Comparison of ENCODE assay signal across 40 mouse cellular contexts in genomic region chr6:55355575-55355974, GRCm38 (mm10). TPM values are rescaled to one million over a fixed set of nuclear protein-coding genes. Genes with fewer than 3 reads are reported as not detected.
A peak's percentile ranks its signal among the peaks of the same experiment; 100 is the strongest.
DNase-seq lines count a peak whose midpoint lies in the region; ATAC-seq and TF ChIP-seq lines count a peak whose summit lies in the region.
"Had no signal": no experiment of that assay in that cellular context is flagged by ENCODE, and none has a peak within 500 bp of the region (broad histone marks: within the 10 kb centered on the region; RNA-seq: fewer than 3 reads in every experiment).

No protein-coding gene starts in this region.

- 88% methylated on average over 7 of the region's 7 CpGs for WGBS in forebrain, embryonic 11.5 days
- WGBS in forebrain, embryonic 15.5 days: 82% methylated on average over 7 of the region's 7 CpGs
- 62% methylated on average over 7 of the region's 7 CpGs for WGBS in liver, embryonic 13.5 days (ENCODE audit: insufficient replicate concordance)
- 67% methylated on average over 7 of the region's 7 CpGs for WGBS in liver, embryonic 11.5 days
- 58% methylated on average over 7 of the region's 7 CpGs for WGBS in liver, embryonic 16.5 days (ENCODE audit: insufficient replicate concordance)
- WGBS in midbrain, postnatal 0 days: 85% methylated on average over 7 of the region's 7 CpGs

- no peak overlapping the region for H3K4me3 ChIP-seq in forebrain, embryonic 11.5 days (ENCODE audit: low read depth, low read length)
- no peak overlapping the region for H3K4me3 ChIP-seq in forebrain, embryonic 15.5 days
- H3K4me3 ChIP-seq in liver, embryonic 13.5 days (replicated peaks): no peak overlapping the region
- H3K4me3 ChIP-seq in liver, embryonic 11.5 days (ENCODE audit: low read depth, low read length): no peak overlapping the region
- H3K4me3 ChIP-seq in liver, embryonic 16.5 days (ENCODE audit: low read depth, low read length): no peak overlapping the region
- no peak overlapping the region for H3K4me3 ChIP-seq in midbrain, postnatal 0 days (ENCODE audit: low read depth, low read length)
- H3K4me3 ChIP-seq: erythroblast, embryonic 14.5 days; forebrain, embryonic 12.5 days; heart, embryonic 15.5 days; intestine, embryonic 15.5 days; layer of hippocampus, adult 2 months; left cerebral cortex, adult 2 months; limb, embryonic 13.5 days; myocyte; neural tube, embryonic 12.5 days had no signal

- H3K9ac ChIP-seq in forebrain, embryonic 11.5 days (ENCODE audit: low read length): no peak overlapping the region
- no peak overlapping the region for H3K9ac ChIP-seq in forebrain, embryonic 15.5 days (replicated peaks)
- no peak overlapping the region for H3K9ac ChIP-seq in liver, embryonic 13.5 days
- H3K9ac ChIP-seq in liver, embryonic 11.5 days (ENCODE audit: low read depth, low read length): no peak overlapping the region
- no peak overlapping the region for H3K9ac ChIP-seq in liver, embryonic 16.5 days (ENCODE audit: low read depth, low read length)
- H3K9ac ChIP-seq in midbrain, postnatal 0 days (replicated peaks; ENCODE audit: low read length, poor library complexity, severe bottlenecking): no peak overlapping the region
- H3K9ac ChIP-seq: forebrain, embryonic 12.5 days; heart, embryonic 15.5 days; intestine, embryonic 15.5 days; limb, embryonic 13.5 days; neural tube, embryonic 12.5 days had no signal

- H3K4me2 ChIP-seq in forebrain, embryonic 11.5 days (ENCODE audit: low read depth, low read length, severe bottlenecking): no peak overlapping the region
- no peak overlapping the region for H3K4me2 ChIP-seq in forebrain, embryonic 15.5 days (replicated peaks)
- H3K4me2 ChIP-seq in liver, embryonic 13.5 days: no peak overlapping the region
- no peak overlapping the region for H3K4me2 ChIP-seq in liver, embryonic 11.5 days
- H3K4me2 ChIP-seq in liver, embryonic 16.5 days (ENCODE audit: low read depth, low read length): no peak overlapping the region
- no peak overlapping the region for H3K4me2 ChIP-seq in midbrain, postnatal 0 days (ENCODE audit: low read depth, low read length, poor library complexity, severe bottlenecking)
- H3K4me2 ChIP-seq: forebrain, embryonic 12.5 days; heart, embryonic 15.5 days; intestine, embryonic 15.5 days; limb, embryonic 13.5 days; midbrain, embryonic 11.5 days; neural tube, embryonic 12.5 days had no signal

- 0 out of 2 replicates have a peak, but pooled peaks cover 4% of the 10 kb centered on the region for H3K4me1 ChIP-seq in forebrain, embryonic 11.5 days (replicated peaks; ENCODE audit: control insufficient read depth, insufficient read depth, low read length)
- H3K4me1 ChIP-seq in forebrain, embryonic 15.5 days: no peaks in the 10 kb centered on the region
- peaks cover 63% of the 10 kb centered on the region for H3K4me1 ChIP-seq in liver, embryonic 13.5 days (replicated peaks)
- peaks cover 17% of the 10 kb centered on the region for H3K4me1 ChIP-seq in liver, embryonic 11.5 days (replicated peaks; ENCODE audit: control insufficient read depth, insufficient read depth, low read length)
- H3K4me1 ChIP-seq in liver, embryonic 16.5 days (ENCODE audit: control insufficient read depth, low read depth, low read length): peaks cover 49% of the 10 kb centered on the region
- no peaks in the 10 kb centered on the region for H3K4me1 ChIP-seq in midbrain, postnatal 0 days (ENCODE audit: insufficient read depth, low read length)
- H3K4me1 ChIP-seq: limb, embryonic 13.5 days; neural tube, embryonic 12.5 days had no signal

- no peak overlapping the region for H3K27ac ChIP-seq in forebrain, embryonic 11.5 days (ENCODE audit: low read depth, low read length)
- H3K27ac ChIP-seq in forebrain, embryonic 15.5 days (replicated peaks): no peak overlapping the region
- H3K27ac ChIP-seq in liver, embryonic 13.5 days: peak overlapping the region; percentile 78
- H3K27ac ChIP-seq in liver, embryonic 11.5 days (ENCODE audit: low read depth, low read length): no peak overlapping the region
- H3K27ac ChIP-seq in liver, embryonic 16.5 days (ENCODE audit: low read length): peak overlapping the region; percentile 64
- no peak overlapping the region for H3K27ac ChIP-seq in midbrain, postnatal 0 days (ENCODE audit: low read depth, low read length)
- H3K27ac ChIP-seq: forebrain, embryonic 12.5 days; heart, embryonic 15.5 days; hindbrain, postnatal 0 days; intestine, embryonic 15.5 days; layer of hippocampus, adult 2 months; left cerebral cortex, adult 2 months; limb, embryonic 13.5 days; neural tube, embryonic 12.5 days had no signal

- no peak for ATAC-seq in forebrain, embryonic 11.5 days (replicated peaks; ENCODE audit: low FRiP score)
- no peak for ATAC-seq in forebrain, embryonic 15.5 days (replicated peaks)
- no peak for ATAC-seq in liver, embryonic 13.5 days (ENCODE audit: low read depth)
- ATAC-seq in liver, embryonic 11.5 days (replicated peaks; ENCODE audit: low FRiP score): no peak
- ATAC-seq in liver, embryonic 16.5 days (ENCODE audit: low read depth): no peak
- ATAC-seq in midbrain, postnatal 0 days (ENCODE audit: low FRiP score): no peak
- ATAC-seq: hindbrain, postnatal 0 days; midbrain, embryonic 16.5 days had no signal

- no peaks in the 10 kb centered on the region for H3K9me3 ChIP-seq in forebrain, embryonic 11.5 days (ENCODE audit: control insufficient read depth, low read length)
- H3K9me3 ChIP-seq in forebrain, embryonic 15.5 days: no peaks in the 10 kb centered on the region
- H3K9me3 ChIP-seq in liver, embryonic 13.5 days (replicated peaks): no peaks in the 10 kb centered on the region
- H3K9me3 ChIP-seq in liver, embryonic 11.5 days (ENCODE audit: control insufficient read depth, low read length): no peaks in the 10 kb centered on the region
- H3K9me3 ChIP-seq in liver, embryonic 16.5 days (replicated peaks; ENCODE audit: control insufficient read depth, low read length): no peaks in the 10 kb centered on the region
- no peaks in the 10 kb centered on the region for H3K9me3 ChIP-seq in midbrain, postnatal 0 days (ENCODE audit: low read length)
- H3K9me3 ChIP-seq: forebrain, embryonic 12.5 days; heart, embryonic 15.5 days; intestine, embryonic 15.5 days; limb, embryonic 13.5 days; neural tube, embryonic 12.5 days had no signal

- no peak for TF ChIP-seq CTCF in midbrain, postnatal 0 days (IDR thresholded peaks at IDR 0.05)

- H3K27me3 ChIP-seq in forebrain, embryonic 11.5 days (ENCODE audit: control insufficient read depth, insufficient read depth, low read length): no peaks in the 10 kb centered on the region
- H3K27me3 ChIP-seq in forebrain, embryonic 15.5 days: no peaks in the 10 kb centered on the region
- no peaks in the 10 kb centered on the region for H3K27me3 ChIP-seq in liver, embryonic 13.5 days
- H3K27me3 ChIP-seq in liver, embryonic 11.5 days (replicated peaks; ENCODE audit: control insufficient read depth, insufficient read depth, low read length): no peaks in the 10 kb centered on the region
- no peaks in the 10 kb centered on the region for H3K27me3 ChIP-seq in liver, embryonic 16.5 days (ENCODE audit: control insufficient read depth, insufficient read depth, low read depth, low read length)
- H3K27me3 ChIP-seq in midbrain, postnatal 0 days (ENCODE audit: insufficient read depth, low read length): no peaks in the 10 kb centered on the region
- H3K27me3 ChIP-seq: forebrain, embryonic 12.5 days; heart, embryonic 15.5 days; intestine, embryonic 15.5 days; limb, embryonic 13.5 days; neural tube, embryonic 12.5 days had no signal

- no peaks in the 10 kb centered on the region for H3K36me3 ChIP-seq in forebrain, embryonic 11.5 days (ENCODE audit: control insufficient read depth, insufficient read depth, low read length)
- no peaks in the 10 kb centered on the region for H3K36me3 ChIP-seq in forebrain, embryonic 15.5 days
- H3K36me3 ChIP-seq in liver, embryonic 13.5 days: no peaks in the 10 kb centered on the region
- H3K36me3 ChIP-seq in liver, embryonic 11.5 days (ENCODE audit: control insufficient read depth, insufficient read depth, low read length): no peaks in the 10 kb centered on the region
- no peaks in the 10 kb centered on the region for H3K36me3 ChIP-seq in liver, embryonic 16.5 days (ENCODE audit: control insufficient read depth, insufficient read depth)
- H3K36me3 ChIP-seq in midbrain, postnatal 0 days (ENCODE audit: insufficient read depth, low read length): no peaks in the 10 kb centered on the region
- H3K36me3 ChIP-seq: forebrain, embryonic 12.5 days; heart, embryonic 15.5 days; intestine, embryonic 15.5 days; limb, embryonic 13.5 days; neural tube, embryonic 12.5 days had no signal

- DNase-seq in forebrain, embryonic 11.5 days (ENCODE audit: low spot score): peak; percentile 39
- no peak for DNase-seq in liver, embryonic 13.5 days
- DNase-seq in liver, embryonic 11.5 days (ENCODE audit: low spot score): no peak
- DNase-seq in NIH3T3 (ENCODE audit: low read depth): peak; percentile 30
- DNase-seq in midbrain, postnatal 0 days (ENCODE audit: low spot score): no peak
- DNase-seq: adrenal gland, adult 8-10 months; cerebellum, adult 18-20 months; cerebellum, postnatal 10 days; kidney, postnatal 36 days; lung, postnatal 14 days; right cerebral cortex, adult 18-20 months; spleen, adult 18-20 months; thymus, postnatal 14 days had no signal

RNA-seq across cellular contexts. Expression of gene Aqp1, which starts 19.3 kb away (rescaled TPM):
- 0.61 and 0.92 TPM in 2 replicates for polyA plus RNA-seq in forebrain, embryonic 11.5 days (2014; fragmentation: Nextera tagmentation; extraction: Ambion mirVana)
- polyA plus RNA-seq in forebrain, embryonic 15.5 days (2015; fragmentation: Nextera tagmentation; extraction: Ambion mirVana): 5.8 and 12.2 TPM in 2 replicates
- polyA plus RNA-seq in liver, embryonic 13.5 days (2015; fragmentation: Nextera tagmentation; extraction: Ambion mirVana): 41.7 and 45.2 TPM in 2 replicates
- 6.1 and 8.0 TPM in 2 replicates for polyA plus RNA-seq in liver, embryonic 11.5 days (2014; fragmentation: Nextera tagmentation; extraction: Ambion mirVana)
- polyA plus RNA-seq in liver, embryonic 16.5 days (2015; fragmentation: Nextera tagmentation; extraction: Ambion mirVana): 75.9 and 78.9 TPM in 2 replicates
- 2.2 and 13.2 TPM in 2 replicates for total RNA-seq in midbrain, postnatal 0 days (2014; rRNA removed)
- 0.63 and 1.1 TPM in 2 replicates for polyA plus RNA-seq in midbrain, postnatal 0 days (2015; fragmentation: Nextera tagmentation; extraction: Ambion mirVana)
- total RNA-seq: CH12.LX had no signal

RNA-seq across cellular contexts. Expression of gene Ghrhr, which starts 20.5 kb away (rescaled TPM):
- not detected in 2 replicates for polyA plus RNA-seq in forebrain, embryonic 11.5 days (2014; fragmentation: Nextera tagmentation; extraction: Ambion mirVana)
- not detected in 2 replicates for polyA plus RNA-seq in forebrain, embryonic 15.5 days (2015; fragmentation: Nextera tagmentation; extraction: Ambion mirVana)
- 0.06 and 0.08 TPM in 2 replicates for polyA plus RNA-seq in liver, embryonic 13.5 days (2015; fragmentation: Nextera tagmentation; extraction: Ambion mirVana)
- polyA plus RNA-seq in liver, embryonic 11.5 days (2014; fragmentation: Nextera tagmentation; extraction: Ambion mirVana): not detected in 2 replicates
- not detected in 2 replicates for polyA plus RNA-seq in liver, embryonic 16.5 days (2015; fragmentation: Nextera tagmentation; extraction: Ambion mirVana)
- total RNA-seq in midbrain, postnatal 0 days (2014; rRNA removed): not detected in 2 replicates
- polyA plus RNA-seq in midbrain, postnatal 0 days (2015; fragmentation: Nextera tagmentation; extraction: Ambion mirVana): not detected in 2 replicates
- total RNA-seq: adrenal gland, adult 8-10 months; CH12.LX; common myeloid progenitor, adult 5-6 weeks; ES-E14; gastrocnemius, postnatal 36 days; heart, adult 18-20 months; heart, postnatal 25 days; hindbrain, postnatal 0 days; layer of hippocampus, adult 2 months; layer of hippocampus, postnatal 14 days; left cerebral cortex, adult 2 months; left cerebral cortex, postnatal 25 days; megakaryocyte, adult 5-6 weeks had no signal
- polyA plus RNA-seq: C2C12; embryonic facial prominence, embryonic 14.5 days; erythroblast, embryonic 14.5 days; forebrain, embryonic 12.5 days; heart, embryonic 15.5 days; hindbrain, embryonic 11.5 days; hindbrain, postnatal 0 days; limb, embryonic 13.5 days; midbrain, embryonic 11.5 days; midbrain, embryonic 16.5 days; myocyte; neural tube, embryonic 12.5 days; urinary bladder, adult 2 months had no signal

Comparison
In these comparisons a context has a peak if more than half of its experiments do, and no peak if none do; other contexts are left out.
1. H3K27ac ChIP-seq: peak in liver, embryonic 13.5 days (single experiment) and liver, embryonic 16.5 days (single experiment); none in forebrain, embryonic 11.5 days (single experiment), forebrain, embryonic 15.5 days (single experiment), liver, embryonic 11.5 days (single experiment) and midbrain, postnatal 0 days (single experiment).
2. DNase-seq: peak in forebrain, embryonic 11.5 days (single experiment) and NIH3T3 (single experiment); none in liver, embryonic 13.5 days (single experiment), liver, embryonic 11.5 days (single experiment) and midbrain, postnatal 0 days (single experiment).